Mouse (Mus musculus) hindbrain, embryonic 13.5 days (tissue): ENCODE results near the gene Sirt4. TPM values are rescaled to one million over a fixed set of nuclear protein-coding genes. Genes with fewer than 3 reads are reported as not detected.

ENCODE experiments used
- ATAC-seq: fragments of 200-750 bp; cut with Nextera tagmentation; 2 replicates; pipeline ENCODE4 v1.8.0; 2017; ENCODE audit warnings: moderate TSS enrichment; ENCODE audit not compliant: low FRiP score
- H3K27ac ChIP-seq: fragments of 300-500 bp; sonication (generic); 2 replicates; pipeline ENCODE4 v1.5.1; 2015; ENCODE audit warnings: inconsistent platforms, mild to moderate bottlenecking, moderate library complexity
- H3K27me3 ChIP-seq: fragments of 300-500 bp; sonication (generic); 2 replicates; pipeline ENCODE4 v1.6.1; 2015; ENCODE audit warnings: mild to moderate bottlenecking, inconsistent platforms
- H3K36me3 ChIP-seq: fragments of 300-500 bp; sonication (generic); 2 replicates; pipeline ENCODE4 v1.6.1; 2015; ENCODE audit warnings: mild to moderate bottlenecking, inconsistent platforms
- H3K4me1 ChIP-seq: fragments of 300-500 bp; sonication (generic); replicated peaks from 2 replicates; pipeline ENCODE4 v1.6.1; 2015; ENCODE audit warnings: inconsistent platforms
- H3K4me2 ChIP-seq: fragments of 300-500 bp; sonication (generic); 2 replicates; pipeline ENCODE4 v1.6.1; 2015; ENCODE audit warnings: inconsistent platforms, mild to moderate bottlenecking, moderate library complexity
- H3K4me3 ChIP-seq: fragments of 300-500 bp; sonication (generic); 2 replicates; pipeline ENCODE4 v1.5.1; 2015; ENCODE audit warnings: mild to moderate bottlenecking, inconsistent platforms
- H3K9ac ChIP-seq: fragments of 300-500 bp; sonication (generic); 2 replicates; pipeline ENCODE4 v1.6.1; 2015; ENCODE audit warnings: mild to moderate bottlenecking, inconsistent platforms
- H3K9me3 ChIP-seq: fragments of 300-500 bp; sonication (generic); 2 replicates; pipeline ENCODE4 v1.6.1; 2016; ENCODE audit warnings: inconsistent platforms
- WGBS: fragments of 180-500 bp; shearing (Covaris S2); methylation state at CpG from one replicate; pipeline ENCODE4 v1.1.7; 2015; 5-methylcytosine and 5-hydroxymethylcytosine counted together
- polyA plus RNA-seq: library from polyadenylated mRNA; unstranded; fragments of >200 nt; fragmentation: Nextera tagmentation; extraction: Ambion mirVana; gene quantifications from 2 replicates; pipeline ENCODE4 v1.2.1, GENCODE M21; 2015

Sirt4 gene
- polyA plus RNA-seq, 1 experiment from 2014 or later = 30.0 TPM

- Histone ChIP-seq H3K4me1 (peaks cover 86% of the 10 kb centered on the region), H3K9ac (peak overlapping the region; percentile 83), H3K27ac (peak overlapping the region; percentile 100), H3K9me3 (no peaks in the 10 kb centered on the region), H3K36me3 (peaks cover 19% of the 10 kb centered on the region), H3K4me3 (peak overlapping the region; percentile 36), H3K4me2 (peak overlapping the region; percentile 92), H3K27me3 (no peaks in the 10 kb centered on the region)
- WGBS = 17% methylated on average over 11 of the region's 11 CpGs
- no peak for ATAC-seq
These were observed 50.2 kb downstream of the Sirt4 start for GRCm38 (mm10) chr5:115434280-115434852.

GRCm38 (mm10) chr5:115433191-115433590, 51.3 kb downstream of the Sirt4 start:
- H3K4me2 ChIP-seq = peak overlapping the region; percentile 92
- no peaks in the 10 kb centered on the region for H3K9me3 ChIP-seq
- H3K27me3 ChIP-seq = no peaks in the 10 kb centered on the region
- 60% methylated on average over 8 of the region's 8 CpGs for WGBS
- peak overlapping the region; percentile 96 for H3K4me3 ChIP-seq
- peak overlapping the region; percentile 100 for H3K27ac ChIP-seq
- H3K9ac ChIP-seq = peak overlapping the region; percentile 100
- ATAC-seq = no peak
- H3K4me1 ChIP-seq = peaks cover 85% of the 10 kb centered on the region
- H3K36me3 ChIP-seq = peaks cover 8% of the 10 kb centered on the region; the same call in 1 of the 2 replicates

- H3K9me3 ChIP-seq = no peaks in the 10 kb centered on the region
- peaks cover 8% of the 10 kb centered on the region; the same call in 1 of the 2 replicates for H3K36me3 ChIP-seq
- H3K4me1 ChIP-seq = peaks cover 84% of the 10 kb centered on the region
- WGBS = 34% methylated on average over 11 of the region's 11 CpGs
- peak overlapping the region; percentile 92 for H3K4me2 ChIP-seq
- H3K9ac ChIP-seq = peak overlapping the region; percentile 100
- no peaks in the 10 kb centered on the region for H3K27me3 ChIP-seq
- peak overlapping the region; percentile 96 for H3K4me3 ChIP-seq
- no peak for ATAC-seq
- H3K27ac ChIP-seq = peak overlapping the region; percentile 100
These were observed 52.1 kb downstream of the Sirt4 start for GRCm38 (mm10) chr5:115432395-115432794.

- no peak for ATAC-seq
- H3K36me3 ChIP-seq = peaks cover 8% of the 10 kb centered on the region; the same call in 1 of the 2 replicates
- H3K27me3 ChIP-seq = no peaks in the 10 kb centered on the region
- no peaks in the 10 kb centered on the region for H3K9me3 ChIP-seq
- WGBS = 4% methylated on average over 7 of the region's 7 CpGs
- H3K9ac ChIP-seq = peak overlapping the region; percentile 100
- peak overlapping the region; percentile 92 for H3K4me2 ChIP-seq
- peak overlapping the region; percentile 100 for H3K27ac ChIP-seq
- peak overlapping the region; percentile 96 for H3K4me3 ChIP-seq
- peaks cover 82% of the 10 kb centered on the region for H3K4me1 ChIP-seq
These were observed 52.6 kb downstream of the Sirt4 start for GRCm38 (mm10) chr5:115431898-115432259.

GRCm38 (mm10) chr5:115431061-115431897, 53.2 kb downstream of the Sirt4 start:
- Histone ChIP-seq H3K27ac (peak overlapping the region; percentile 100), H3K36me3 (peaks cover 8% of the 10 kb centered on the region; the same call in 1 of the 2 replicates), H3K27me3 (no peaks in the 10 kb centered on the region), H3K4me3 (peak overlapping the region; percentile 96), H3K9me3 (no peaks in the 10 kb centered on the region), H3K9ac (peak overlapping the region; percentile 100), H3K4me2 (peak overlapping the region; percentile 92), H3K4me1 (peaks cover 76% of the 10 kb centered on the region)
- 4% methylated on average over 14 of the region's 14 CpGs for WGBS
- ATAC-seq = no peak

GRCm38 (mm10) chr5:115430187-115430960, 54.2 kb downstream of the Sirt4 start:
- Histone ChIP-seq H3K4me3 (peak overlapping the region; percentile 96), H3K27ac (peak overlapping the region; percentile 100), H3K9ac (peak overlapping the region; percentile 100), H3K4me1 (peaks cover 67% of the 10 kb centered on the region), H3K27me3 (no peaks in the 10 kb centered on the region), H3K9me3 (no peaks in the 10 kb centered on the region), H3K36me3 (peaks cover 8% of the 10 kb centered on the region; the same call in 1 of the 2 replicates), H3K4me2 (peak overlapping the region; percentile 92)
- ATAC-seq = 0 out of 2 replicates have a peak, but pooled peaks have one; percentile 2
- WGBS = under 1% methylated on average over 54 of the region's 73 CpGs

GRCm38 (mm10) chr5:115429359-115430186, 55.0 kb downstream of the Sirt4 start, which contains the start of gene Msi1:
Gene Msi1, plus strand, starts transcription at chr5:115429599.
- Histone ChIP-seq H3K9ac (peak within 1 kb of the TSS; percentile 100), H3K27ac (peak within 1 kb of the TSS; percentile 100), H3K27me3 (no peaks in the 10 kb centered on the region), H3K4me1 (peaks cover 59% of the 10 kb centered on the region), H3K36me3 (peaks cover 8% of the 10 kb centered on the region; the same call in 1 of the 2 replicates), H3K4me3 (peak within 1 kb of the TSS; percentile 96), H3K9me3 (no peaks in the 10 kb centered on the region), H3K4me2 (peak within 1 kb of the TSS; percentile 92)
- WGBS = under 1% methylated on average over 61 of the region's 117 CpGs
- peak; percentile 52 for ATAC-seq

- 1% methylated on average over 20 of the region's 20 CpGs for whole genome bisulfite sequencing
- H3K9me3 ChIP-seq = no peaks in the 10 kb centered on the region
- peak overlapping the region; percentile 100 for H3K9ac ChIP-seq
- H3K27ac ChIP-seq = peak overlapping the region; percentile 100
- peak overlapping the region; percentile 92 for H3K4me2 ChIP-seq
- H3K4me1 ChIP-seq = peaks cover 52% of the 10 kb centered on the region
- no peaks in the 10 kb centered on the region for H3K27me3 ChIP-seq
- H3K4me3 ChIP-seq = peak overlapping the region; percentile 96
- ATAC-seq = no peak; the same call in 1 of the 2 replicates
- peaks cover 3% of the 10 kb centered on the region; the same call in 1 of the 2 replicates for H3K36me3 ChIP-seq
These were observed 55.6 kb downstream of the Sirt4 start for GRCm38 (mm10) chr5:115428831-115429358.

Other genes starting within 250 kb of the Sirt4 start
- gene Pop5, start 248.9 kb downstream of the Sirt4 start, polyA plus RNA-seq = 103 and 105 TPM in 2 replicates
- gene Rnf10, start 211.8 kb downstream of the Sirt4 start, polyA plus RNA-seq = 156 and 160 TPM in 2 replicates
- 53.1 and 56.5 TPM in 2 replicates for gene Coq5, start 205.1 kb downstream of the Sirt4 start, polyA plus RNA-seq
- 1,285 and 1,377 TPM in 2 replicates for gene Dynll1, start 183.7 kb downstream of the Sirt4 start, polyA plus RNA-seq
- 165 and 181 TPM in 2 replicates for gene Srsf9, start 157.5 kb downstream of the Sirt4 start, polyA plus RNA-seq
- gene Gatc, start 143.5 kb downstream of the Sirt4 start, polyA plus RNA-seq = 31.8 and 32.6 TPM in 2 replicates
- gene Triap1, start 143.5 kb downstream of the Sirt4 start, polyA plus RNA-seq = 51.7 and 57.6 TPM in 2 replicates
- 1,031 and 1,095 TPM in 2 replicates for gene Cox6a1, start 135.7 kb downstream of the Sirt4 start, polyA plus RNA-seq
- gene Msi1, start 55.1 kb downstream of the Sirt4 start, polyA plus RNA-seq = 71.8 and 76.9 TPM in 2 replicates
- gene Pla2g1b, start 18.5 kb downstream of the Sirt4 start, polyA plus RNA-seq = not detected in 2 replicates
- 19.9 and 23.4 TPM in 2 replicates for gene Pxn, start 22.0 kb upstream of the Sirt4 start, polyA plus RNA-seq
- gene Rplp0, start 74.7 kb upstream of the Sirt4 start, polyA plus RNA-seq = 895 and 907 TPM in 2 replicates
- 42.2 and 42.4 TPM in 2 replicates for gene Gcn1l1, start 80.5 kb upstream of the Sirt4 start, polyA plus RNA-seq
- gene Rab35, start 147.2 kb upstream of the Sirt4 start, polyA plus RNA-seq = 17.1 and 17.8 TPM in 2 replicates
- 28.3 and 33.1 TPM in 2 replicates for gene Bicdl1, start 246.9 kb upstream of the Sirt4 start, polyA plus RNA-seq